Mouse (Mus musculus) heart, adult 8-10 months (tissue): ENCODE results near the gene Trio. TPM values are rescaled to one million over a fixed set of nuclear protein-coding genes. Genes with fewer than 3 reads are reported as not detected.
"Not testable (repeated sequence)": the region's sequence is repeated elsewhere in the genome, so short reads cannot be mapped to it uniquely, and the experiment has no call there.

ENCODE experiments used
- DNase-seq: peaks from one replicate; pipeline ENCODE4 v3.0.0; 2022; ENCODE audit warnings: low spot score
- total RNA-seq, 4 experiments: library from RNA; stranded (reverse); gene quantifications; 2 replicates each; pipeline ENCODE4 v1.2.4; 2022

Trio gene
- total RNA-seq, 4 experiments from 2014 or later, result 35.3 to 42.6 (median 36.6) TPM

GRCm38 (mm10) chr15:27723746-27724145 lies 301.9 kb downstream of the Trio start:
- no peak for DNase-seq

GRCm38 (mm10) chr15:27720297-27720696 lies 305.4 kb downstream of the Trio start:
- DNase-seq, result not testable (repeated sequence)

DNA sequence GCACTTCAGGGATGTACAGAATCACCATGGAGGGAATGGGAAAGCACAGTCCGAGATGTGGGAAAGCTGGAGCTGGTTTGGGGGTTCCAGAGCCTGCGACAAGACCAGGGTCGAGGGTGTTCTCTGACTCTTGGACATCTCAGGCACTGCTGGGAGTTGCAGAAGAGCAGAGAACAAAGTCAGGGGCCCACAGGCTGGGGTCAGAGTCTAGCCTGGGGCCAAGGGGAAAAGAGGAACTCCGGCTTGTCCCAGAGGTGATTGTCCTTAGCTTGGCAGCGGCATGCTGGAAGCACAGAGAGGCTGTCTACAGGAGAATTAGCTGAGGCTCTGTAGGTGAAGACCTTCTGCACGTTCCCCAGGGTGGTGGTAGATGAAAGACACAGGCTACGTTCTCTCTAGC lies 307.0 kb downstream of the Trio start:
- no peak for DNase-seq

DNA sequence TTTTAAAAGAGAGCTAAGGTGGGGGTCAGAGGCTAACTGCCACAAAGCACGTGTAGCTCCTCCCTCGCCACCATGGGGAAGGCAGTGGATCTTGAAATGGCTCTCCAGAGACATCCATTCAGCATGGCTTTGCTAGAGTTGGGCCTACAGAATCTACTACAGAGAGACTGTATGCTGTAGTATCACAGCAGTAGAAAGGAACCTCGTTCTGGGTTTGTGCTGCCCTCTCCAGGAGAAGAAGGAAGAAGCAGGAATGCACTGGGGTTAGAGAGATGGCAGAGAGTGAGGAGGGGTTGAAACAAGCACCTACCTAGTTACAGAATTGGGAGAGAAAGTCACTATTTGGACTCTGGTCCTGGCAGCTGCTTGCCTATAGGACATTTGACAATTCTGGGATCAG lies 310.3 kb downstream of the Trio start:
- peak; percentile 28 for DNase-seq

GRCm38 (mm10) chr15:27710698-27711097 lies 314.9 kb downstream of the Trio start:
- no peak for DNase-seq

GRCm38 (mm10) chr15:27708968-27709612 lies 316.6 kb downstream of the Trio start:
- DNase-seq, result no peak

DNA sequence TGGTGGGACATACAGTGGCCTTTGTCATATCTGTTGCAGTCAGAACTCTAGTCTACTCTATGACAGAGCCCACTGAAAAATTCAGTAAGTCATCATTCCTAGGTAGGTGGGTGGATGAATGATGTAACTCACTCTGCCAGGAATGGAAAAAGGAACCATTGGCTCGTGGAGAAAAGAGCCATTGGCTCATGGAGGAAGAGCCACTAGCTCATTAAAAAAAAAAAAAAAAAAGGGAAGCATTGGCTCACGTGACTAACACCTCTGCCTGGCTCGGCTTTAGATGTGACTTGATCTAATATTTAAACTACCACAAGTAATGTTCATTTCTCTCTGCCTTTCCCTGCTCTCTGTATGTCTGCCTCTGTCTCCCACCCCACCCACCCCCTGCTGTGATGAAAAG lies 317.1 kb downstream of the Trio start:
- DNase-seq, result no peak

- DNase-seq, result no peak
Measured at GRCm38 (mm10) chr15:27702972-27703313, 322.7 kb downstream of the Trio start.

- DNase-seq, result no peak
Measured at GRCm38 (mm10) chr15:27702031-27702971, 323.3 kb downstream of the Trio start.

- DNase-seq, result no peak
Measured at GRCm38 (mm10) chr15:27697632-27698031, 328.0 kb downstream of the Trio start.

GRCm38 (mm10) chr15:27693235-27693634 lies 332.4 kb downstream of the Trio start:
- no peak for DNase-seq

DNA sequence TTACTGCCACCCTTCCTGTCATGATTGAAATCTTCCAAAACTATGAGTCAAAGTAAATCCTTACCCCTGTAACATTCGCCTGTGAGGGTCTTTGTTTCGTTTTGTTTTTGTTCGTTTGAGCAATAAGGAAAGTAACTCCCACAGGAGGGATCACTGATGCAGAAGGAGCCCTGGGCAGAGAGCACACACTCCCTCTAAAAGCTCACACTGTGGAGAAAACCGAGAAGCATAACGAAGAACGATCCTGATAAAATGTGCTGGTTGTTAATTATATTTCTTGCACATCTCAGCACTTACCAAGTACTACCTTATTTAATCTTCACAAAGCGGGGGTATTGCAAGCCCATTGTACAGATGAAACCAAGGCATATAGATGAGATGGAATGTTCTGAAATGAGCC lies 333.5 kb downstream of the Trio start:
- no peak for DNase-seq

GRCm38 (mm10) chr15:27691213-27691612 lies 334.4 kb downstream of the Trio start:
- no peak for DNase-seq

DNA sequence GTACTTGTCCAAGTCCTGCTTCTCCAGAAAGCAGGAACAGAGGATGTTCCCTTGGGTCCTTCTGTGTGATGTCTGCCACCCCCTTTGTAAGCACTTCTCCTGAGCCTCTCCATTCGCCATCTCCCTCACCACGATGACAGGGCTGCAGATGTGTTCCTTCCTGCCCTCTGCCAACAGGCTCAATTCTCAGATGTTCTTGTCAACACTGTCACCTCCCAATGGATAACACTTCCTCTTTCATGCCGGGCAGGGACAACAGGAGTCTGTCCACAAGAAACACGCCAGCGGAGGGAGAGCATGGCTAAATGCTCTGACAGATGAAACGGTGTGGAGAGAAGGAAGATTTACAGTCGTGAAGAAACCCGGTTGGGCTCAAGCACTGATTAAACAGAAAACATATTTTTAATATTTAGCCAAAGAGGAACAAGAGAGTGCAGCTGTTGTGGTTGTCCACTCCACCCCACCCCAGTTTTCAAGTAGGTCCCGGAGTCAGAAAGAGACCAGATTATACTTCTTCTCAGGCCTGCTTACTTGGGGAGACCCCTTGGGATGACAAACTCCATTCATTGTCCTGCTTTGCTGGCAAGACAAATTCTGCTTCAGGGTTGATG lies 337.5 kb downstream of the Trio start:
- DNase-seq, result no peak

DNA sequence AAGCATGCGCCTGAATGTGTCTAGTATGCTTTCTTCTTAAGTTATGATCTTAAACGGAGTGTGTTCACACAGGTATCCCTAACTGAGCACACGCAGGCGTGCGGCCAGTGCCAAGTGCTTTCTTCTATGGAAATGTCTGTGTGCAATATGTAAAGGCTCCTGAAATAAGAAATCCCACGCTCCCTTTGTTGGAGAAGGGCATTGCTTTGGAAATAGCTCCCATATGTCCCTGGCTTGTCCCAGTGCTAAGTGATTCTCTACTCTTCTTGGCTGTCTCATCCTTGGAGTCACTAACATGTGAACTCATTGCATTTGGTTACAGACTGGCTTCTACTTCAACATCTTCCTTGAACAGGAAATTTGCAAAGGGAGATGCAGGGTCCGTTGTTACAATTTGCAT lies 340.8 kb downstream of the Trio start:
- DNase-seq, result no peak

- DNase-seq, result no peak
Measured at GRCm38 (mm10) chr15:27683206-27683605, 342.4 kb downstream of the Trio start.

DNA sequence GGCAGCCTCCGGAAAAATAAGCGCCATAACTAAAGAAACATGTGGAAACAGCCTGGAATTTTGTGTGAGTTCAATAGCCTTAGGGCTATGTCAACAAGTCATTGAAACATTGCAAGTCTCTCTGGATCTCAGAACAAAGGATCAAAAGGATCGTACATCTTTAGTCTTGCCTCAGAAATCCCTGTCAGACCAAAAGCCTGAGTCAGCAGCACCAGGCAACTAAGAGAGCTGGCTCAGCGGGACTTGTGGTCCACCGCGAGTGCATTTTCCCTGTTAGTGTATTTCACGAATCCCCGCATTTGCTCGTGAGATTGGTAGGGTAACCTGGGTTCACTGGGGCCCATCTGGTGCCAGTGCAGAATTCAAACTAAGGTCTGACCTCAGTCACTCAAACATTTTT lies 343.0 kb downstream of the Trio start:
- no peak for DNase-seq

- peak; percentile 93 for DNase-seq
Measured at GRCm38 (mm10) chr15:27681419-27682187, 344.0 kb downstream of the Trio start, which contains the start of gene Otulinl. Gene Otulinl (minus strand): TSS chr15:27681579.

GRCm38 (mm10) chr15:27680997-27681396 lies 344.7 kb downstream of the Trio start:
- DNase-seq, result no peak
